Mouse (Mus musculus) MEL-GATA-1-ER (cell line): Measurements from ENCODE around the gene Bpifa1.
"Not testable (repeated sequence)": the region's sequence is repeated elsewhere in the genome, so short reads cannot be mapped to it uniquely, and the experiment has no call there.

ENCODE experiments used
- DNase-seq: peaks from one replicate; pipeline ENCODE4 v3.0.0-alpha.2; 2012; ENCODE audit warnings: low read depth; ENCODE audit errors: extremely low read depth

Bpifa1 gene

DNA sequence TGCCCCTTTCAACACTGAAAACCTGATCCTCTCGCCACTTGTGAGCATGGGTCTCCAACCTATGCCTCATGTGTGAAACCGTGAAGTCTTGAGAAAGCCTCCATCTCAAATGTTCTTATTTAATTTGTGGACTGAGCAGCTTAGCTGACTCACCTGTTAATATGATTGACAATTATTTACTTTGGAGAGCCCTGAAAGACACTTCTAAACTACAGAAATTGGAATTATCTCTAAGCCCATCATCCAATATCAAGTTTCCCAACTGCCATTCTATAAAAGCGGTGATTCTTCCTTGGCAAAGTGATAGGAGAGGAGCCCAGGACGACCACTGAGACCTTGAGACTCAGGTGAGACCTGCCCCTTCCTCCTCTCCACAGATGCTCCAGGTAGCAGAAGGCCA lies at the start of gene Bpifa1:
Gene Bpifa1, plus strand, starts transcription at position 301 of the 400 bp plus-strand sequence.
- DNase-seq: no peak

- no peak for DNase-seq
Observed at GRCm38 (mm10) chr2:154097734-154098133, 44.9 kb upstream of the Bpifa1 start.

DNA sequence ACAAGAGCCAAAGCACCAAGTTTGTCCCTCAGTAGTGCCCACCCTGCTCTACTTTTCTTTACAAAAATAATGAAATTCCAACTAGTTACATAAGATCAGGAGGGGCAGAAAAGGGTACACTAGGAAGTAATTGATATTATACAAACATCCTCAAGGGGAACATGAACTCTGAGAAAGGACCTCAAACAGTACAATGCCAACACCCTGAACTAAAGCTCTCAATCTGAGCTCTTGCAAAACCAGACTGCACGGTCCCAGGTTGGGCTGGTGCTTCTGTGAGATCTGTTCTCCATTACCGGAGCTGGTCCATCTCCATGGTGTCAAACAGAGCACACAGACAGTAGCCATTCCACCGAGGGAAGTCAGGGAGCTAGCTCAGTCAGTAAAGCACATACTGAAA lies 25.3 kb upstream of the Bpifa1 start:
- DNase-seq: no peak

DNA sequence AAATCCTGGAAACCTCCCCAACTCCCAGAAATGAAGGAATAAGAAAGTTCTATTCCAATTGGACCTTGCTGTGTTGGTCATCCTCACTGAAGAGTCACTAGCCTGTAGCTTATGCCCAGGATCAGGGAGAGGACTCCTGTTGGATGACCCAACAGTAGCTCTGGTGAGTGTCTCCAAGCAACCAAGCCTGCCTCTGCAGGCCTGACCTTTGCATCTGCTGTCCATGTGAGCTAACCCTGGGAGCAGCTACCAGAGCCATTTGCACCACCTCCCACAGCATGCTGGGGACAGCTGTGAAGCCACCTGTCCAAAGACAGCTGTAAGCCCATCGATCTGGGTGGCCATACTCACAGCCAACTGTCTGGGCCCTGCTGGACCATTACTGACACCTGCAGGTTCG lies 12.6 kb upstream of the Bpifa1 start, which contains the start of gene Bpifa3:
Gene Bpifa3, plus strand, starts transcription at position 217 of the 400 bp plus-strand sequence.
- DNase-seq: no peak

GRCm38 (mm10) chr2:154143735-154144134 lies 1.1 kb downstream of the Bpifa1 start:
- no peak for DNase-seq

- no peak for DNase-seq
Observed at GRCm38 (mm10) chr2:154147496-154147895, 4.8 kb downstream of the Bpifa1 start.

DNA sequence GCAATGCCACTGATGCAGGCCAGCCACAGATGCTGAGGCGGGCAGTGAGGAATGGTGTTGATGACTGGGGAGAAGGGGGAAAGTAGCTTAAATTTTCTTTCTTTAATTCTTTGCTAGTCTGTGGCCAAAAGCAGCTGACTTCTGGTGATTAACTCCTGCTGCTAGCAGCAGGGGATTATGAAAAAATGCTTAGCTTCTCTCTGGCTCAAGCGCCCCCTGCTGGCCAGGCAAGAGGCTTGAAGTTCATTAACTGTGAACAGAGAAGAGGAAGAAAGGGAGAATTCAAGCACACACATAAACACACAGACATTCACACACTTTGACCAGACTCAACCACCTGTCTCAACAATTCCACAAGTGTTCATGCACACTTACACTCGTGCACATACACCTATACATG lies 15.8 kb downstream of the Bpifa1 start:
- no peak for DNase-seq

DNA sequence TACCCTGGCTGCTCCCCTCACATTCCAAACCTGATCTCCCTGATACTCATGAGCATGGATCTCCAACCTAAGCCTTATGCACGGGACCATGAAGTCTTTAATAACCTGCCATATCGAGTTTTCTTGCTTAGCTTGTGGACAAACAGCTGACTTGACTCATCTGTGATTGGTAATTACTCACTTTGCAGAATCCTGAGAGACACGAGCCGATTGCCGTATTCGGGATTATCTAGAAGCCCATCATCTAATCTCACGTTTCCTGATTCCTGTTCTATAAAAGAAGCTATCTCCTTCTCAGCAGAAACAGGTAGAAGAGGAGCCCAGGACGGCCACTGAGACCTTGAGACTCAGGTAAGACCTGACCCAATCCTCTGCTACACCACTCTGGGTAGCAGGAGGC lies 19.6 kb downstream of the Bpifa1 start, which contains the start of gene Bpifa5:
Gene Bpifa5, plus strand, starts transcription at position 301 of the 400 bp plus-strand sequence.
- no peak for DNase-seq

DNA sequence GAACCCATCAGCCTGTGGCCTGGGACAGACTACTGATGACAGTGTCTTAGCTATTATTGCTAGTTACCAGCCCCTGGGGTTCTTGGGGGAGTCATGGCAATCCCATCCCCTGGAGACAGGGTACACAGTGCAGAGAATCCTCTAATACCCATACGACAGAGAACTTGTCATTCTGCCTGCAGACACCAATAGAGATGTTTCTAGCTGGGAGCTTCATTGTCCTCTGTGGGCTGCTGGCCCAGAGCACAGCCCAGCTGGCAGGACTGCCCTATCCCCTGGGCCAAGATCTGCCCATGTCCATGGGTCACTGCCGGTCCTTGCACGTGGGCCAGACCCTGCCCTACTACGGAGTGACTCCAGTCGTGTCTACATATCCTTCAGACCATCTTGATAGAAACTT lies 20.6 kb downstream of the Bpifa1 start:
- no peak for DNase-seq

GRCm38 (mm10) chr2:154169172-154169571 lies 26.5 kb downstream of the Bpifa1 start:
- no peak for DNase-seq

DNA sequence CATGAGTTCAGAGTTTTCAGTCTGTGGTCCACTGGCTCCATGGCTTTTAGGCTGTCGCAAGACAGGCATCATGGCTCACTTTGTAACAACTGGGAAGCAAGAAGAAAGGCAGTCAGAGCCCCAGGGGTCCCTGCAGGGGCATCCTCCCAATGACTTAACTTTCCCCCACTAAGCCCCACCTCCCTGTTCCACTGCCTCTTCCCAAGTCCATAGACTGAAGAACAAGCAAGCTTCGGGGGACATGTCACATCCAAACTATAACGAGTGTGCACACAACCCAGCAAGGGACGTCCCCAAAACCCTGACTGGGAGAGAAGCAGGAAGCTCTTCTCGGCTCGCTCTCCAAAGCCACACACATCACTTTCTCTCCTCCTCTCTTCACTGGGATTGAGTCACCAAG lies 28.9 kb downstream of the Bpifa1 start:
- no peak for DNase-seq

- DNase-seq: peak; percentile 6
Observed at GRCm38 (mm10) chr2:154173313-154173712, 30.6 kb downstream of the Bpifa1 start.

GRCm38 (mm10) chr2:154181900-154182299 lies 39.2 kb downstream of the Bpifa1 start:
- DNase-seq: not testable (repeated sequence)

DNA sequence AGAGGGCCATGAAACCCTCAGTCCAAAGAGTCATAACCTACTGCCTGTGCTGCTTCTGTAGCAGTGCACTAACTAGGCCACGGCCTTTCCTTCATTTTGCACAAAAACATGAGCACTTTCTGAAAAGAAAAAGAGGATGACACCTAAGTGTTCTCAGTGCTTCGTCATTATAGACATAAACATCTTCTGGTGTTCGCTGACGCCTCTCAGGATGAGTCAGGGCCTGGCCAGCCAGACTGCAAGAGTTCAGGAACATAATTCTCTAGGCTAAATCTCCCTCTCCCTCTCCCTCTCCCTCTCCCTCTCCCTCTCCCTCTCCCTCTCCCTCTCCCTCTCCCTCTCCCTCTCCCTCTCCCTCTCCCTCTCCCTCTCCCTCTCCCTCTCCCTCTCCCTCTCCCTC lies 40.4 kb downstream of the Bpifa1 start:
- DNase-seq: not testable (repeated sequence)

DNA sequence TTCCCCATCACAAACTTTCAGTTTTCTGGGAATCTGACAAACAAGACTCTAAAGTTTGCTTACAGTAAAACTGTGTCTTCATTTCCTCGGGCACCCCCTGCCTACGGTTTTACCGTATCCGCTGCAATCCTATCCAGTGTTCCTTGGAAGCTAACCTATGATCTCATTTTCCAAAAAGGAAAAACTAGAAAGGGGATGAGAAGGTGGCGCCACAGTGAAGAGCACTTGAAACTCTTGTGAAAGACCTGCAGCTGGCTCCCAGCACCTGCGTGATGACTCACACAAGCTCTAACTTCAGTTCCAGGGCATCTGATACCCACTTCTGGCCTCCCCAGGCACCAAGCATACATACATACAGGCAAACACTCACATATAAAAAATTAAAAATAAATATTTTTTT lies 42.6 kb downstream of the Bpifa1 start:
- DNase-seq: no peak

GRCm38 (mm10) chr2:154185748-154186147 lies 43.1 kb downstream of the Bpifa1 start:
- DNase-seq: no peak

- DNase-seq: no peak
Observed at GRCm38 (mm10) chr2:154187468-154187867, 44.8 kb downstream of the Bpifa1 start.

- no peak for DNase-seq
Observed at GRCm38 (mm10) chr2:154189877-154190434, 47.3 kb downstream of the Bpifa1 start.

GRCm38 (mm10) chr2:154190546-154191258 lies 48.0 kb downstream of the Bpifa1 start, which contains the start of gene Bpifb1:
TSS of gene Bpifb1 (plus strand) at chr2:154190818.
- DNase-seq: no peak

DNA sequence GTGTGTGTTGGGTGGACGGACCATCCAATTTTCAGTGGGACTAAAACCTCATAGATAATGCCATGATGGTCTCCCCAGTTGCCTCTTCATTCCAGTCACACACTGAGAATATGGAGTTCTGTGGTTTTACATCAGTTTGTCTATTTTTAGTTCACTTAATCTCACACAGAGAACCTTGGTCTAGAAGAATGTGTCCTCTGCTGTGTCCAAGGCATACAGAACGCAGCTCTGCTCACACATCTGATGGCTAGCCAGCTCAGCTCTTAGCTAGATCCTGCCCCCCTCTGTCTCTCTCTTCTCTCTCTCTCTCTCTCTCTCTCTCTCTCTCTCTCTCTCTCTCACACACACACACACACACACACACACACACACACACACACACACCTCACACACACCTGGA lies 49.5 kb downstream of the Bpifa1 start:
- no peak for DNase-seq

DNA sequence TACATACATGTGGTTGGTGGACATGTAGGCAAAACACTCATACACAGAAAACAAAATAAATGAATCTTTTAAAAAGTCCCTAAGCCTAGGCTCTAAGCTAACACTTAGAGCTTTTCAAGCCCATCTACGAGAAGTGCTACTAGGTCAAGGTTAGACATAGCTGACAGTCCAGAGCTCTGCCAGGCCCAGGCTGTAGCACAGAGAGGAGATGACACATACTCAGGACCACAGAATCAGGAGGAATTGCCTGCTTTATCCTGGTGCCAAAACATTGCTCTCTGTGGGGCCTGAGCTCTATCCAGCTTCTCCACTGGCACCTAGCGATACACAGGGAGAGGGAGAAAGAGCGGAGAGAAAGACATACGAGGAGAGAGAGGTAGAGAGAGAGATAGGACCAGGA lies 50.4 kb downstream of the Bpifa1 start:
- DNase-seq: no peak

GRCm38 (mm10) chr2:154193994-154194504 lies 51.4 kb downstream of the Bpifa1 start:
- DNase-seq: no peak

DNA sequence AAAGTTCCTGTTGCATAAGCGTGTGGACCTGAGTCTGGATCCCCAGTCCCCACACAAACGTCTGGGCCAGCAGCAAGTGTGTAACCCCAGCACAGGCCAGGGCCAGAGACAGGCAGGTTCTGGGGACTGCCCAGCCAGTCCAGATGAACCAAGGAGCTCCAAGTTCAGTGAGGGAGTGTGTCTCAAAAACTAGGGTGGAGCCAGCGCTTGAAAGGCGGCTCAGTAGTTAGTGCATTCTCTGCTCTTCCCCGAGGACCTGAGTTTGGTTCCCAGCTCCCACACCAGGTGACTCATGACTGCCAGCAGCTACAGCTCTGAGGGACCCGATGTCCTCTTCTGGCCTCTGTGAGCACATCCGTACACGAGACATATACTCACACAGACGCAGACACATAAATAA lies 54.4 kb downstream of the Bpifa1 start:
- DNase-seq: no peak
